Mouse (Mus musculus): ENCODE data around the gene Abraxas1. TPM values are rescaled to one million over a fixed set of nuclear protein-coding genes. Genes with fewer than 3 reads are reported as not detected.

Gene Abraxas1
- polyA plus RNA-seq, 1 experiment from 2014 or later, result 14.9 TPM

DNA sequence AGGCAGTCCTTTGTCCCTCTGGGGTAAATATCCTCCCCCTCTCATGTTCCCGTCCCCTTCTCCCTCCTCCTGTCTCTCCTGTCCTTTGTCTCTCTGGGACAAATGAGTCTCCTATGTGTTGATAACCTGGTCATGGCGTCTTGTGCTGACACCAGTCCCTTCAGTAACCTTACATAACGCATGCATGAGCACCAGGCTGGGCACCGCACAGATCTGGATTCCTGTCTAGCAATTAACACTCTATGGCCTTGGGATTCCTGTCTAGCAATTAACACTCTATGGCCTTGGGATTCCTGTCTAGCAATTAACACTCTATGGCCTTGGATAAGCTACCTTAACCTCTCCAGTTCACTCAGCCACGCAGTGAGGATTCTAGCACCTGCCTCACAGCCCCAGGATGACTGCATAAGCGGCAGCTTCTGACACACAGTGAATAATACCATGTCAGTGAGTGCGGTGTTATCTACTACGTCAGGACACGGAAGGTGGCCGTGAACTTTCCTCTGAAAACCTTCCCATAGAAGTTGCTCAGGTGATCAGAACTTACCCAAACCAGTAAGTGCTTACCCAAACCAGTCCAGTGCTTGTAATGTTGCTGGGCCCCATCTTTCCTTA is 60.6 kb downstream of the Abraxas1 start:
- H3K27ac ChIP-seq, result no peak overlapping the region
- H3K4me3 ChIP-seq (replicated peaks; ENCODE audit: low read length), result no peak overlapping the region
- no peaks in the 10 kb centered on the region for H3K27me3 ChIP-seq (ENCODE audit: control insufficient read depth, insufficient read depth, low read length)
- H3K4me1 ChIP-seq (replicated peaks; ENCODE audit: control insufficient read depth, insufficient read depth, low read length), result no peaks in the 10 kb centered on the region
- 79% methylated on average over 10 of the region's 10 CpGs for WGBS
- no peaks in the 10 kb centered on the region for H3K9me3 ChIP-seq (ENCODE audit: control insufficient read depth, low read length)
- H3K4me2 ChIP-seq (replicated peaks), result no peak overlapping the region
- ATAC-seq (ENCODE audit: low FRiP score) (no peak), DNase-seq (ENCODE audit: low spot score) (no peak)
- peaks cover 41% of the 10 kb centered on the region for H3K36me3 ChIP-seq (replicated peaks; ENCODE audit: control insufficient read depth, insufficient read depth)
- no peak overlapping the region for H3K9ac ChIP-seq

DNA sequence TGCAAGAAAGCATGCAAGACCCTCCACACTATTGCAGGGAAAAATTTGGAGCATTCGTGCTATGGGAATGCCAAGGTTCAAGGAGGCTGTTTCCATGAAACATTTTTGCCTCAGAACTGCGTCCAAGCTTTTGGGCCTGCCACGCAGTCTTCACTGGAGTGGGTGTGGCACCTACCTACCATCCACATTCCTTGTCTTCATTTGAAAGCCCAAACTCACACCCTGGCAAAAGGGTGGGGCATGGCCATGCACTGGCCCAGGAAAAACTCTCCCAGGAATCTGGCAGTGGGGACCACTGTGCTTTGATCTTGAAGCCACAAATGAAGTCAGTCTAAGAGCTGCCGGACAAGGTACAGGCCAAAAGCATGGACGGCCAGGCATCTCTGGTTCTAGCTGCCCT is 62.6 kb downstream of the Abraxas1 start:
- Histone ChIP-seq H3K9me3 (ENCODE audit: control insufficient read depth, low read length) (no peaks in the 10 kb centered on the region), H3K4me1 (replicated peaks; ENCODE audit: control insufficient read depth, insufficient read depth, low read length) (no peaks in the 10 kb centered on the region), H3K4me3 (replicated peaks; ENCODE audit: low read length) (no peak overlapping the region), H3K9ac (no peak overlapping the region), H3K27ac (no peak overlapping the region), H3K4me2 (replicated peaks) (no peak overlapping the region), H3K27me3 (ENCODE audit: control insufficient read depth, insufficient read depth, low read length) (no peaks in the 10 kb centered on the region), H3K36me3 (replicated peaks; ENCODE audit: control insufficient read depth, insufficient read depth) (peaks cover 21% of the 10 kb centered on the region)
- WGBS, result 95% methylated on average over 5 of the region's 5 CpGs
- no peak for ATAC-seq (ENCODE audit: low FRiP score)
- DNase-seq (ENCODE audit: low spot score), result no peak

Other genes with a start within 250 kb of the Abraxas1 start
- gene Plac8, start 248.7 kb downstream of the Abraxas1 start, polyA plus RNA-seq (2014; fragmentation: Nextera tagmentation; extraction: Ambion mirVana), result 0.60 and 1.4 TPM in 2 replicates
- 58.3 and 63.4 TPM in 2 replicates for gene Coq2, start 145.8 kb downstream of the Abraxas1 start, polyA plus RNA-seq (2014; fragmentation: Nextera tagmentation; extraction: Ambion mirVana)
- 0.41 and 0.65 TPM in 2 replicates for gene Hpse, start 101.2 kb downstream of the Abraxas1 start, polyA plus RNA-seq (2014; fragmentation: Nextera tagmentation; extraction: Ambion mirVana)
- 20.1 and 23.8 TPM in 2 replicates for gene Helq, start 22.4 kb downstream of the Abraxas1 start, polyA plus RNA-seq (2014; fragmentation: Nextera tagmentation; extraction: Ambion mirVana)
- 142 and 160 TPM in 2 replicates for gene Mrps18c, start 22.3 kb downstream of the Abraxas1 start, polyA plus RNA-seq (2014; fragmentation: Nextera tagmentation; extraction: Ambion mirVana)
- 1.4 and 1.9 TPM in 2 replicates for gene Gpat3, start 24.7 kb upstream of the Abraxas1 start, polyA plus RNA-seq (2014; fragmentation: Nextera tagmentation; extraction: Ambion mirVana)